Mouse (Mus musculus) CH12.LX (cell line): Measurements from ENCODE around the gene Msi2. TPM values are rescaled to one million over a fixed set of nuclear protein-coding genes. Genes with fewer than 3 reads are reported as not detected.
A peak's percentile ranks its signal among the peaks of the same experiment; 100 is the strongest.

Source experiments
- DNase-seq: peaks from one replicate; pipeline ENCODE4 v3.0.0-alpha.2; 2013; ENCODE audit errors: extremely low read depth
- H3K27ac ChIP-seq: 2 replicates; pipeline ENCODE4 v1.5.1; 2012; ENCODE audit warnings: low read depth, mild to moderate bottlenecking, control low read depth, moderate library complexity; ENCODE audit not compliant: insufficient read depth
- H3K27me3 ChIP-seq: replicated peaks from 2 replicates; pipeline ENCODE3; 2012; ENCODE audit warnings: inconsistent platforms
- H3K36me3 ChIP-seq, 2 experiments: replicated peaks in 1 of 2; 2 replicates each; pipeline versions ENCODE3 to v1.6.1; 2012; ENCODE audit warnings: inconsistent platforms in 1 of 2, low read length in 1 of 2, mild to moderate bottlenecking in 1 of 2, mixed read lengths in 1 of 2, moderate library complexity in 1 of 2; ENCODE audit not compliant: control insufficient read depth in 1 of 2, insufficient read depth in 1 of 2
- H3K4me1 ChIP-seq, 2 experiments: 2 replicates each; pipeline ENCODE4 v1.6.1; 2012; ENCODE audit warnings: inconsistent platforms in 1 of 2, moderate library complexity in 1 of 2; ENCODE audit not compliant: insufficient read depth in 2 of 2, control insufficient read depth in 1 of 2
- H3K4me2 ChIP-seq: 2 replicates; pipeline ENCODE4 v1.6.1; 2012; ENCODE audit warnings: low read depth, mild to moderate bottlenecking, control low read depth; ENCODE audit not compliant: poor library complexity, insufficient read depth, severe bottlenecking
- H3K4me3 ChIP-seq, 3 experiments: fragments of 150-350 bp in 1 of 3; sonication (generic) in 1 of 3; replicated peaks in 1 of 3; 2 replicates each; pipeline versions ENCODE3 to v1.5.1; 2011 to 2012; ENCODE audit warnings: low read depth in 2 of 3, low read length in 2 of 3, mild to moderate bottlenecking in 2 of 3, moderate library complexity in 2 of 3, control low read depth in 1 of 3, improper control_type of control experiment in 1 of 3, inconsistent platforms in 1 of 3, mixed read lengths in 1 of 3; ENCODE audit not compliant: poor library complexity in 1 of 3
- H3K79me2 ChIP-seq: replicated peaks from 2 replicates; pipeline ENCODE4 v1.6.1; 2012; ENCODE audit warnings: mild to moderate bottlenecking, moderate library complexity; ENCODE audit not compliant: control insufficient read depth, poor library complexity, insufficient read depth, severe bottlenecking; ENCODE audit errors: extremely low read depth
- H3K9ac ChIP-seq: 2 replicates; pipeline ENCODE4 v1.6.1; 2012; ENCODE audit warnings: low read depth, mild to moderate bottlenecking, control low read depth, moderate library complexity; ENCODE audit not compliant: insufficient read depth
- H3K9me3 ChIP-seq: replicated peaks from 2 replicates; pipeline ENCODE3; 2012; ENCODE audit warnings: low read length, inconsistent platforms, mixed read lengths
- BHLHE40 ChIP-seq: IDR thresholded peaks from 2 replicates; pipeline ENCODE4 v1.6.1; 2011; ENCODE audit warnings: mild to moderate bottlenecking, low read depth, low read length, improper control_type of control experiment
- CHD2 ChIP-seq: IDR thresholded peaks from 2 replicates; pipeline ENCODE4 v1.6.1; 2011; ENCODE audit warnings: low read length, improper control_type of control experiment
- CTCF ChIP-seq, 2 experiments: IDR thresholded peaks in 1 of 2; conservative IDR thresholded peaks in 1 of 2; 2 replicates each; pipeline ENCODE4 v1.5.1; 2011 to 2012; ENCODE audit warnings: low read depth in 2 of 2, low read length in 2 of 2, improper control_type of control experiment in 1 of 2, inconsistent platforms in 1 of 2, mild to moderate bottlenecking in 1 of 2, moderate library complexity in 1 of 2
- EP300 ChIP-seq: IDR thresholded peaks from 2 replicates; pipeline ENCODE4 v1.6.1; 2011; ENCODE audit warnings: low read length, improper control_type of control experiment
- ETS1 ChIP-seq: conservative IDR thresholded peaks from 2 replicates; pipeline ENCODE4 v1.6.1; 2012; ENCODE audit warnings: low read depth, mild to moderate bottlenecking, inconsistent platforms, low read length, improper control_type of control experiment, moderate library complexity
- GABPA ChIP-seq: IDR thresholded peaks from 2 replicates; pipeline ENCODE4 v1.6.1; 2012; ENCODE audit warnings: low read depth, low read length, improper control_type of control experiment, inconsistent platforms; ENCODE audit not compliant: insufficient replicate concordance
- HCFC1 ChIP-seq: IDR thresholded peaks from 2 replicates; pipeline ENCODE4 v1.6.1; 2012; ENCODE audit warnings: low read depth, mild to moderate bottlenecking, inconsistent platforms, low read length, improper control_type of control experiment
- IRF4 ChIP-seq: IDR thresholded peaks from 2 replicates; pipeline ENCODE4 v1.6.1; 2014; ENCODE audit warnings: low read depth, mild to moderate bottlenecking, inconsistent platforms, low read length, improper control_type of control experiment
- JUN ChIP-seq: IDR thresholded peaks from 2 replicates; pipeline ENCODE4 v1.6.1; 2011; ENCODE audit warnings: low read depth, mild to moderate bottlenecking, low read length, improper control_type of control experiment, moderate library complexity; ENCODE audit not compliant: insufficient read depth
- MAX ChIP-seq: IDR thresholded peaks from 2 replicates; pipeline ENCODE4 v1.6.1; 2011; ENCODE audit warnings: low read length, improper control_type of control experiment
- MAZ ChIP-seq: IDR thresholded peaks from 2 replicates; pipeline ENCODE4 v1.6.1; 2012; ENCODE audit warnings: low read depth, mild to moderate bottlenecking, inconsistent platforms, low read length, improper control_type of control experiment, moderate library complexity
- MEF2A ChIP-seq: IDR thresholded peaks from 2 replicates; pipeline ENCODE4 v1.6.1; 2014; ENCODE audit warnings: low read depth, mild to moderate bottlenecking, inconsistent platforms, low read length, improper control_type of control experiment, borderline replicate concordance
- MYC ChIP-seq: IDR thresholded peaks from 2 replicates; pipeline ENCODE4 v1.6.1; 2011; ENCODE audit warnings: low read depth, mild to moderate bottlenecking, improper control_type of control experiment, low read length
- NELFE ChIP-seq: IDR thresholded peaks from 2 replicates; pipeline ENCODE4 v1.6.1; 2011; ENCODE audit warnings: low read depth, low read length, improper control_type of control experiment
- PAX5 ChIP-seq: IDR thresholded peaks from 2 replicates; pipeline ENCODE4 v1.6.1; 2012; ENCODE audit warnings: low read length, inconsistent platforms, mixed read lengths
- POLR2AphosphoS2 ChIP-seq: IDR thresholded peaks from 2 replicates; pipeline ENCODE4 v1.6.1; 2011; ENCODE audit warnings: low read depth, low read length, improper control_type of control experiment
- RAD21 ChIP-seq: IDR thresholded peaks from 2 replicates; pipeline ENCODE4 v1.6.1; 2011; ENCODE audit warnings: low read depth, mild to moderate bottlenecking, low read length, improper control_type of control experiment, moderate library complexity
- RCOR1 ChIP-seq: conservative IDR thresholded peaks from 2 replicates; pipeline ENCODE4 v1.6.1; 2012; ENCODE audit warnings: low read depth, mild to moderate bottlenecking, inconsistent platforms, low read length, improper control_type of control experiment
- SIN3A ChIP-seq: IDR thresholded peaks from 2 replicates; pipeline ENCODE4 v1.6.1; 2012; ENCODE audit warnings: low read length, improper control_type of control experiment, inconsistent platforms
- SMC3 ChIP-seq: IDR thresholded peaks from 2 replicates; pipeline ENCODE4 v1.6.1; 2011; ENCODE audit warnings: low read depth, low read length, improper control_type of control experiment
- TCF12 ChIP-seq: IDR thresholded peaks from 2 replicates; pipeline ENCODE4 v1.6.1; 2014; ENCODE audit warnings: low read depth, mild to moderate bottlenecking, inconsistent platforms, low read length, improper control_type of control experiment
- USF2 ChIP-seq: conservative IDR thresholded peaks from 2 replicates; pipeline ENCODE4 v1.6.1; 2011; ENCODE audit warnings: low read depth, low read length, improper control_type of control experiment
- ZC3H11A ChIP-seq: IDR thresholded peaks from 2 replicates; pipeline ENCODE4 v1.6.1; 2012; ENCODE audit warnings: low read depth, mild to moderate bottlenecking, inconsistent platforms, low read length, improper control_type of control experiment
- ZMIZ1 ChIP-seq: IDR thresholded peaks from 2 replicates; pipeline ENCODE4 v1.6.1; 2012; ENCODE audit warnings: low read depth, mild to moderate bottlenecking, inconsistent platforms, low read length, improper control_type of control experiment
- dilution Hi-C: fragments of 300-500 bp; cut with MboI; formaldehyde crosslinking; loops from 2 replicates; pipeline ENCODE4 v1.14.3; 2020; ENCODE audit warnings: low sequenced_read_pairs; ENCODE audit not compliant: extremely low pct_unique_long_range_greater_than_20kb, extremely low pct_ligation_motif_present
- in situ Hi-C: fragments of 300-500 bp; cut with MboI; formaldehyde crosslinking; loops from 3 replicates; pipeline ENCODE4 v1.14.3; 2019; ENCODE audit warnings: low sequenced_read_pairs, low pct_ligation_motif_present, low pct_unique_long_range_greater_than_20kb, mixed read lengths
- polyA plus RNA-seq: library from polyadenylated mRNA; unstranded; fragments of >175 nt; gene quantifications from 2 replicates; pipeline ENCODE4 v1.2.1, GENCODE M21; 2012; ENCODE audit warnings: low read depth; ENCODE audit not compliant: insufficient read length
- total RNA-seq, 2 experiments: library from RNA; depleted of rRNA; stranded (reverse); fragments of 300-350 nt in 1 of 2; fragments of >200 nt in 1 of 2; gene quantifications; 2 replicates each; pipeline ENCODE4 v1.2.3; 2012 to 2014

The Msi2 gene
- total and polyA plus RNA-seq, 3 experiments = 40.3 to 73.1 (median 52.6) TPM

DNA sequence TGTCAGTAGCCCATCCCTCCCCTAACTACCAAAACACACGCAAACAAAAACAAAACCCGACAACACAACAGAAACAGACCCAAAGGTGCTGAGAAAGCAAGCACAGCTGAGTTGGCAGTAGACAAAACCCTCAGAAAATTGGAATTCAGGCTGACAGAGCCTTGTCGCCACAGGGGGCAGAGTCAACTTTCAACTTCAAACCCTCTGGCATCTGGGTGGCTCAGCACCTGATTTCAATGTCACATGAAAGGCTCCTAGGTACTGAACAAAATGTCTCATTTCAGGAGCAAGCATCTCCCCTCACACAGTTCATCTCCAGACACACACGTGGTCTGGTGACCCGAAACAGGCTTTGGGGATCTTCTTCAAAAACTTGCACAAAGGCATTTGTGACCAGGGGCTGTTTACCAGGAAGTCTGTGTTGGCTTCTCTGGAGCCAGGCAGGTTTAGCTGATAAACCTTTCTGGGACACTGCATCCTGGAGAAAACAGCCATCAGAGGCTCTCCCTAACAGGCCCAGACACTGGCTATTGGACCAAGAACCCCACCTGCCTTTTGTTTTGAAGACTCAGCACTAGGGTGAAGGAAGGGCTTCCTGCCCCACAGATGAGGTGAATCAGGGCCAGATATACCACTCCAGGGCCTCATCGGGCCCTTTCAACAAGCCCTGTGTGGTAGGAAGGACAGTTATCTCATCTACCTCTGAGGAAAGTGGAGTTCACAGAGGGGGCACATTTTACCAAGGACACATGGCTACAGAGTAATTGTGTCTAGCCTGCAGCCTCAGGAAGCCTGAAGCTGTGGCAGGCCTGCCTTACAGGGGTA, 168.0 kb downstream of the Msi2 start:
- H3K27me3 ChIP-seq = no peaks in the 10 kb centered on the region
- H3K9me3 ChIP-seq = no peaks in the 10 kb centered on the region
- peaks cover 0 to 29% of the 10 kb centered on the region in 2 experiments for H3K36me3 ChIP-seq
- TF ChIP-seq SMC3 (0 out of 2 replicates have a peak, but pooled peaks have one; percentile 5), GABPA (no peak), JUN (no peak), MAX (peak; percentile 73), NELFE (no peak), USF2 (no peak), ETS1 (0 out of 2 replicates have a peak, but pooled peaks have one; percentile 17), MEF2A (no peak), CTCF (conservative IDR thresholded peaks at IDR 0.05 in 1 of 2, IDR thresholded peaks at IDR 0.05 in 1 of 2; ENCODE audit: low read depth in 2 of 2, low read length in 2 of 2) (peak; percentile 26 to 42; a peak in 2 of 4 replicates), PAX5 (no peak), ZMIZ1 (no peak), RAD21 (peak; percentile 24), MAZ (peak; percentile 33; the same call in 1 of the 2 replicates), MYC (0 out of 2 replicates have a peak, but pooled peaks have one; percentile 24), HCFC1 (no peak), IRF4 (0 out of 2 replicates have a peak, but pooled peaks have one; percentile 21), SIN3A (0 out of 2 replicates have a peak, but pooled peaks have one; percentile 28), EP300 (0 out of 2 replicates have a peak, but pooled peaks have one; percentile 41), CHD2 (no peak), RCOR1 (no peak), BHLHE40 (peak; percentile 79), POLR2AphosphoS2 (no peak), ZC3H11A (no peak), TCF12 (0 out of 2 replicates have a peak, but pooled peaks have one; percentile 23)
- DNase-seq = peak; percentile 65
- dilution Hi-C loops = no loop called here
- in situ Hi-C loops = loop anchor here (10.0 kb wide), 1 partner anchor 175 kb away; no protein-coding TSS in a partner anchor
- no peak overlapping the region for H3K9ac ChIP-seq
- H3K4me1 ChIP-seq = peaks cover 35 to 83% of the 10 kb centered on the region in 2 experiments
- no peak overlapping the region for H3K27ac ChIP-seq
- peak overlapping the region in 1 of 3 experiments; percentile 21 for H3K4me3 ChIP-seq
- H3K79me2 ChIP-seq = no peaks in the 10 kb centered on the region
- no peak overlapping the region for H3K4me2 ChIP-seq
